Mouse (Mus musculus) cortical plate, adult 2 months (tissue): ENCODE data around the gene Asxl1.

Experiments used
- CTCF ChIP-seq: fragments of 200-500 bp; IDR thresholded peaks from 2 replicates; pipeline ENCODE4 v1.5.1; 2011; ENCODE audit warnings: mild to moderate bottlenecking, control low read depth, low read length; ENCODE audit not compliant: insufficient read depth; ENCODE audit errors: extremely low read depth
- POLR2A ChIP-seq: fragments of 200-500 bp; IDR thresholded peaks from 2 replicates; pipeline ENCODE4 v1.6.1; 2011; ENCODE audit warnings: mild to moderate bottlenecking, low read length, control low read depth; ENCODE audit not compliant: insufficient read depth; ENCODE audit errors: extremely low read depth

DNA sequence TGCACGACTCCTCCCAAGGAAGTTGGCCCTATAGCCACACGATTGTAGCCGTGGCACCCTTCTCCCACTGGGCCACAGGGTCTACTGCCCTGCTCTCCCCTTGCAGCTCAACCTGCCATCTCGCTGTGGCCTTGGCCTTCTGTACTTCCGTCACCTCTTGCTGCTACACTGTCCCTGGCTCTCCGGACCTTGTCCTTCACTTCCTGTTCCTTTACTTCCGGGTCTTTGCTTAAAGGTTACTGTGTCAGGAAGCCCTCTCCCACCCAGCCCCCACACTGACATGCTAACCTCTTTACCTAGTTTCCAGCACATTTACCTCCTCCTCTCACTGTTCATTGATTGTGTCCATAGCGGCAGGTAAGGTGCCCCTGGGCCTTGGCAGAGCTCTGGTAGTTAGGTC, 78.9 kb downstream of the Asxl1 start:
- TF ChIP-seq CTCF (no peak), POLR2A (no peak)
